Mouse (Mus musculus) liver, embryonic 14.5 days (tissue): ENCODE measurements around the gene Tdrkh.

ENCODE experiments used
- CTCF ChIP-seq: IDR thresholded peaks from 2 replicates; pipeline ENCODE4 v1.5.1; 2016; ENCODE audit warnings: antibody characterized with exemption, low read depth, control low read depth
- EP300 ChIP-seq: IDR thresholded peaks from 2 replicates; pipeline ENCODE4 v1.6.1; 2016; ENCODE audit warnings: antibody characterized with exemption, low read depth

GRCm38 (mm10) chr3:94405561-94405960 lies 7.5 kb upstream of the Tdrkh start:
- TF ChIP-seq CTCF (no peak), EP300 (no peak)
